Mouse (Mus musculus): ENCODE results near the gene Il1r2.

The Il1r2 gene

GRCm38 (mm10) chr1:40139798-40140532 is 66.1 kb downstream of the Il1r2 start:
- peak; percentile 11 for DNase-seq

- no peak for DNase-seq
These were observed 82.2 kb downstream of the Il1r2 start for GRCm38 (mm10) chr1:40156096-40156495.

GRCm38 (mm10) chr1:40163329-40163917 is 89.5 kb downstream of the Il1r2 start:
- no peak for DNase-seq

GRCm38 (mm10) chr1:40164331-40164730 is 90.5 kb downstream of the Il1r2 start:
- DNase-seq = no peak

- DNase-seq = no peak
These were observed 93.7 kb downstream of the Il1r2 start for GRCm38 (mm10) chr1:40167585-40167984.

- DNase-seq = no peak
These were observed 98.0 kb downstream of the Il1r2 start for GRCm38 (mm10) chr1:40171878-40172277.

GRCm38 (mm10) chr1:40174146-40174545 is 100.3 kb downstream of the Il1r2 start:
- no peak for DNase-seq

Data from cerebellum, adult 9-11 months (tissue).